Mouse (Mus musculus) kidney, embryonic 16.5 days (tissue): Measurements from ENCODE around the gene Nfam1. TPM values are rescaled to one million over a fixed set of nuclear protein-coding genes. Genes with fewer than 3 reads are reported as not detected.

Experiments
- ATAC-seq: fragments of 200-750 bp; cut with Nextera tagmentation; 2 replicates; pipeline ENCODE4 v1.8.0; 2017; ENCODE audit warnings: moderate TSS enrichment; ENCODE audit not compliant: low FRiP score, low TSS enrichment
- H3K27ac ChIP-seq: fragments of 300-500 bp; sonication (generic); 2 replicates; pipeline ENCODE4 v1.5.1; 2014; ENCODE audit warnings: low read length
- H3K27me3 ChIP-seq: fragments of 300-500 bp; sonication (generic); 2 replicates; pipeline ENCODE4 v1.6.1; 2014; ENCODE audit warnings: low read length, control low read depth, mixed read lengths; ENCODE audit not compliant: insufficient read depth
- H3K36me3 ChIP-seq: fragments of 300-500 bp; sonication (generic); 2 replicates; pipeline ENCODE4 v1.6.1; 2014; ENCODE audit warnings: low read length, control low read depth, mixed read lengths; ENCODE audit not compliant: insufficient read depth
- H3K4me1 ChIP-seq: fragments of 300-500 bp; sonication (generic); 2 replicates; pipeline ENCODE4 v1.6.1; 2014; ENCODE audit warnings: low read length, control low read depth, mixed read lengths; ENCODE audit not compliant: insufficient read depth
- H3K4me2 ChIP-seq: fragments of 300-500 bp; sonication (generic); replicated peaks from 2 replicates; pipeline ENCODE4 v1.6.1; 2014; ENCODE audit warnings: low read depth, low read length
- H3K4me3 ChIP-seq: fragments of 300-500 bp; sonication (generic); 2 replicates; pipeline ENCODE4 v1.5.1; 2014; ENCODE audit warnings: mild to moderate bottlenecking, low read length
- H3K9ac ChIP-seq: fragments of 300-500 bp; sonication (generic); replicated peaks from 2 replicates; pipeline ENCODE4 v1.6.1; 2014; ENCODE audit warnings: low read length
- H3K9me3 ChIP-seq: fragments of 300-500 bp; sonication (generic); 2 replicates; pipeline ENCODE4 v1.6.1; 2016; ENCODE audit warnings: low read length, control low read depth
- WGBS: fragments of 180-500 bp; shearing (Covaris S2); extraction: QIAGEN DNeasy Blood & Tissue Kit; methylation state at CpG from one replicate; pipeline ENCODE4 v1.1.7; 2014; 5-methylcytosine and 5-hydroxymethylcytosine counted together
- polyA plus RNA-seq: library from polyadenylated mRNA; unstranded; fragments of >200 nt; fragmentation: Nextera tagmentation; extraction: Ambion mirVana; gene quantifications from 2 replicates; pipeline ENCODE4 v1.2.1, GENCODE M21; 2015

Gene Nfam1
- polyA plus RNA-seq, 1 experiment from 2014 or later = 3.3 TPM

DNA sequence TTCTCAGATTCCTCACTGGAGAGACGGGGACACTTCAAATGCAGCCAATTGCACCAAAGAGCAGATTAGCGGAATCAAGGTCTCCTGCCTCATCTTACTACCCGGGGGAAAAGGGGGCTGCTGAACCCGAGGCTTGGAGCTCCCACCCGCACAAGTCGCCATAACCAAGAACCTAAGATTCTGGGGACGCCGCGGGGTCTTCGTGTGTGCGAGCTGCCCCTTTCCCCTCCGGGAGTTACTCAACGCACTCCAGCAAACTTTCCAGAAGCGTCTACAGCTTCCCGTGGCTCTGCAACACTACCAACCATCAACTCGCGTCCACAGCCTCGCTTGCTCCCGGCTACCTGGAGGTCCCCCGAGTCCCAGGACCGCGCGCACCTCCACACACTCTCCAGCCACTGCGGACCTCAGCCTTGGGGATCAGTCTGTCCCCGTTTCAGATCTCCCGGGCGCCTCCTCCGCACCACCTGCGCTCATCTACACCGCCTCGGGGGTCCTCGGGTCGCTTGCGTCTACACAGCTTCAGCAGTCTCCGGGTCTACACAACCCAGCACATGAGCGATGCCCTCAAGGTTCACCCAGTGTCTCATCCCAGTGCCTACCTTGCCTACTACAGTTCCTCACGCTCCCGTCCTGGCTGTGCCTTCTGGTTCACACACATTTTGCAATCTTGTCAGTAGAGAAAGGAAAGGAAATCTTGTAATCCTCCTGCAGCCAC, 45.9 kb downstream of the Nfam1 start:
- Histone ChIP-seq H3K4me3 (peak overlapping the region; percentile 55), H3K9ac (peak overlapping the region; percentile 61), H3K4me1 (peaks cover 55% of the 10 kb centered on the region), H3K36me3 (no peaks in the 10 kb centered on the region), H3K9me3 (no peaks in the 10 kb centered on the region), H3K27ac (no peak overlapping the region), H3K4me2 (peak overlapping the region; percentile 92), H3K27me3 (peaks cover 41% of the 10 kb centered on the region)
- 1% methylated on average over 38 of the region's 38 CpGs for WGBS
- ATAC-seq = no peak

DNA sequence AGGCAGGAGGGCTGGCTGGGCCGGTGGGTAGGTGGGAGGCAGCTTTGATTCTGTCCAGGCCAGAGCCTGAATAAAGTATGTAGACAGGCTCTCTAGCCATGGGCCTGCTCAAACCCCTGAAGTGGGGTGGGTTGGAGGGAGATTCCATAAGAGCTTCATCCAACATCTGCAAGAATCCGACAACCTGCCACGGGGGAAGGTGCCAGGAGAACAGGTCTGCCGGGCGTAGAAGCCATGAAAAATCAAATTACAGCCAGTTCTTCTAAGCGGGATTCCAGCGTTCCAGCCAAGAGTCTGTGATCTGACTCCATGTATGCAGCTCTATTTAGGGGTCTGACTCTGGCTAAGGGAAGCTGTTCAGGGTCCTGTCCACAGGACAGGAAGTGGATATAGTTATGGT, 48.5 kb downstream of the Nfam1 start:
- 50% methylated on average over 7 of the region's 7 CpGs for WGBS
- no peak for ATAC-seq

DNA sequence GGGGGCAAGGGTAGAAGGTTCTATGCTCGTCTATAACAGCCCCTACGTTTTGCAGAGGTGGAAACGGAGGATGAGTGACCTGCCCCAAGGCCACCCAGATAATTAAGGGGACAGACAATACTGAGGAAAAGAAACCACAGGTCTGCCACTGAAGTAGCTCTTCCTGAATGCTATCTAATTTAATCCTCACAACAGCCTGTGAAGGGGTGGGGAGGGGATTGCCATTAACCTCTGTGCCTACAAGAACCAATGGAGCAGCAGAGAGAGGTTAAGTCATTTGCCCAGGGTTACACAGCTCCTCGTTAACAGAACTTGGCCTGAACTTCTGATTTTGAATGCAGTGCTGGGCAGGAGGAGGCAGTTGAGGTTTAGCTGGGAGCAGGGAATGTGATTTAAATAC, 49.0 kb downstream of the Nfam1 start:
- Histone ChIP-seq H3K36me3 (no peaks in the 10 kb centered on the region), H3K9me3 (no peaks in the 10 kb centered on the region), H3K4me3 (no peak overlapping the region), H3K4me2 (no peak overlapping the region), H3K27me3 (peaks cover 20% of the 10 kb centered on the region), H3K27ac (peak overlapping the region; percentile 35; the same call in 1 of the 2 replicates), H3K4me1 (peaks cover 58% of the 10 kb centered on the region), H3K9ac (no peak overlapping the region)
- ATAC-seq = no peak
- WGBS = 23% methylated on average over 4 of the region's 4 CpGs

More for the DNA sequence above, 48.5 kb downstream of the Nfam1 start:
- no peak overlapping the region for H3K27ac ChIP-seq
- H3K9me3 ChIP-seq = no peaks in the 10 kb centered on the region
- H3K27me3 ChIP-seq = peaks cover 24% of the 10 kb centered on the region
- no peak overlapping the region for H3K4me2 ChIP-seq
- peaks cover 63% of the 10 kb centered on the region for H3K4me1 ChIP-seq
- no peak overlapping the region for H3K9ac ChIP-seq
- H3K36me3 ChIP-seq = no peaks in the 10 kb centered on the region
- H3K4me3 ChIP-seq = no peak overlapping the region

DNA sequence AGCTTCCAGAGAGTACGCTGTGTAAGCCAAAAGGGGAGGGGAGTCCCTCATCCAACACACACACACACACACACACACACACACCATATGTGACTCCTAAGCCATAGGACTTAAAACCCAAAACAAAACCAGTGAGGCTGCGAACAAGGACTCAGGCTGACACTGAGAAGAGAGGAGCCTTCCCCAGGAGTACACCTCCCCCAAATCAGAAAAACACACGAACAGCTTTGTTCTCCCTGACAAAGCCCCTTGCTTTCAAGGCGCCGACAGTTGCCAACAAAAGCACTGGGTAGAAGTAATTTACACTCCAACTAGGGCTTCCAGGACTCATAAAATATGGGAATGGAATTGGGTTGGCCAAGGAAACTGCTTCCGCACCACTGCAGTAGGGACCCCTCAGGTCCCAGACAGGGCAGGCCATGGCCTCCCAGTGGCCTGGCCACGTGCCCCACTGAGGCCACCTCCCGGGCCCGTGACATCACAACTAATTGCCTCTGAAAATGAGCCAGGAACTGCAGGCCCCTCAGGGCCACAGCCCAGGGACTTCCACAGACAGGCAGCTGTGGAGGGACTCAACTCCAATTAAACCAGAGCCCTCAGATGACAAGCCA, 49.6 kb downstream of the Nfam1 start:
- Histone ChIP-seq H3K27ac (peak overlapping the region; percentile 35; the same call in 1 of the 2 replicates), H3K9ac (no peak overlapping the region), H3K4me3 (no peak overlapping the region), H3K36me3 (no peaks in the 10 kb centered on the region), H3K4me1 (peaks cover 52% of the 10 kb centered on the region), H3K9me3 (no peaks in the 10 kb centered on the region), H3K4me2 (no peak overlapping the region), H3K27me3 (peaks cover 14% of the 10 kb centered on the region)
- whole genome bisulfite sequencing = 17% methylated on average over 9 of the region's 9 CpGs
- peak; percentile 77 for ATAC-seq

DNA sequence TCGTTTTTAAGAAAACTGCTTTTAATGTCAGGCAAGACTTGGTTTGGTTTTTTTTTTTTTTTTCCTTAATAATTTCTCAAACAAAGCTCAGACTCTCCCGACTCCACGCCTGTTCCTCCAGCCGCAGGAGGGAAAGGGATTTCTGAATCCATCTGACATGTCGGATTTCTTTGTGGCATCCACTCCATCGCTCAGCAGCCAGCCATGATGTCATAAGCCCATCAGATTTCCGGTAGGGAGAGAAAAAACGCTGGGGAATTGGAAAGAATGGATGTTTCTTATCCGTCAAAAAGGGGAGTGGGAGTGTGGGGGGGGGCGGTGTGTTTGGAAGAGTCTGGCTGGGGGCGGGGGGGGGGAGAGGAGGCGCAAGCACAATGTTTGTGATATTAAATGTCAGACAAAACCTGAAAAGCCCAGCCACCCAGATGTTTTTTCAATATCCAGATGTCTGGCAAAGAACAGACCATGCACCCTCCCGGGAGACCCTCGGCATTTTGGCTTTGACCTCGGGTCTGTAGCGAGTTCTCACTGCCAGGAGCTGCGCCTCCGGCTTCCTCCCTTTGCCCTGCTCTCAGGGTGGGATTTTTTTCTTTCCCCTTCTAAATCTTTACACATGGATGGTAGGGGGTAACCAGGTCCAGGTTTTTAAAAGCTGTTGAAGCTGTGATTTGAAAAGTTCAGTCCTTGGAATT, 50.2 kb downstream of the Nfam1 start:
- Histone ChIP-seq H3K4me3 (peak overlapping the region; percentile 9; the same call in 1 of the 2 replicates), H3K9ac (no peak overlapping the region), H3K9me3 (no peaks in the 10 kb centered on the region), H3K4me1 (peaks cover 46% of the 10 kb centered on the region), H3K4me2 (peak overlapping the region; percentile 34), H3K36me3 (no peaks in the 10 kb centered on the region), H3K27ac (peak overlapping the region; percentile 35; the same call in 1 of the 2 replicates), H3K27me3 (peaks cover 12% of the 10 kb centered on the region)
- no peak for ATAC-seq
- WGBS = 11% methylated on average over 17 of the region's 18 CpGs

DNA sequence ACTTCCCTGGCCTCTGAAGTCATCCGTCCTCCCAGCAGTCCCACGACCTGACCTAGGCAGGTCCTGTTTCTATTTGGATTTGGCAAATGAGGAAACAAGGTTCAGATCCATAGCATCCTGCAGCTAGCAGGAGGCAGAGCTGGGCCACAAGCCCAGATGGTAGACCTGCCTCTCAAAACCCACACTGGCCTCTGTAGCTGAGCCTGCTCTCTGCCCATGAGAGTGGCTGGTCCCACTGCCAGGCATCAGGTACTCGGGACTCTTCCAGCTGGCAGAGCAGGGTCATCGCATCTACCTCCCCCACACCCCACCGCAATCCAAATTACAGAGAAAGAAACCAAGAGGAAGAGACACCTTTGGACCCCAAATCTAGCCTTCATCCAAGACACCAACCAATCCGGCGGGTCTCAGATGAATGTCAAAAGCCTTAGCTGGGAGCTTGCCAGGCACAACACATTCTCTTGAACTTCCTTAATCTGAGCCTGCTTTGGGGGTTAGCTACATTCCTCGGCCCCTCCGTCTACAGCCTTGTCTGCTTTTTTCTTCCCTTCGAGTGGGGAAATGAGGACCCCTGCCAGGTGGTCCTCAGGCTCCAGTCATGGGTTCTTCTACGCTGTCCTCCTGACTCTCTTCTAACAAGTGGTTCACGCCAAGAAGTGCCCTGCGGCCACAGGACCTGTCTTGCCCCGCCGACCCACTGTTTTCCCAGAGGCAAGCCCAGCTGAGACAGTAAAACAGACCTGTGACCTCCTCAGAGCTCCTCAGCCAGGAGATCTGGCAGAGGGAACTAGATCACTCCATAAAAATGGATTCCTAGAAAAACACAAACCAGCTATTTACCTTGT, 51.2 kb downstream of the Nfam1 start:
- Histone ChIP-seq H3K9me3 (no peaks in the 10 kb centered on the region), H3K36me3 (no peaks in the 10 kb centered on the region), H3K27ac (no peak overlapping the region), H3K27me3 (peaks cover 12% of the 10 kb centered on the region), H3K4me2 (0 out of 2 replicates have a peak overlapping the region, but pooled peaks have one; percentile 8), H3K4me3 (no peak overlapping the region), H3K4me1 (peaks cover 40% of the 10 kb centered on the region), H3K9ac (no peak overlapping the region)
- ATAC-seq = no peak
- WGBS = 21% methylated on average over 15 of the region's 15 CpGs

DNA sequence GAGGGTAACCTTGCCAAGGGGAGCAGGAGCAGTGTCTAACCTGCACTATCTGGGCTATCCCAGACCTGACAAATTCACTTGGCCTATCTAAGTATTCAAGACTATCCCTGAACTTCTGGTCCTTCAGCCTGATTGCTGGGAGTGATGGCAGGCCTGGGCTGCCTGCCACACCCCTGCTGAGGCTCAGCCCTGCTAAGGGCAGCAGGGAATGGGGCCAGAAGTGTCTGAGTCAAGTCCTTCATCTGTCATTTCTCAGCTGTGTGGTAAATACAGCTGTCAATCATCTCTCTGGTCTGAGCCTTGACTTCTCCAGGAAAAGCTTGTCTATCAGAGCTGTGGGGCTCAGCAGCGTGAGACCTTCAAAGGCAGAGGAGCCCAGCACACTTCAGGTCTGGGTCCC, 53.6 kb downstream of the Nfam1 start:
- Histone ChIP-seq H3K27me3 (peaks cover 10% of the 10 kb centered on the region; the same call in 1 of the 2 replicates), H3K27ac (no peak overlapping the region), H3K36me3 (no peaks in the 10 kb centered on the region), H3K4me3 (no peak overlapping the region), H3K9me3 (no peaks in the 10 kb centered on the region), H3K9ac (no peak overlapping the region), H3K4me2 (no peak overlapping the region), H3K4me1 (peaks cover 36% of the 10 kb centered on the region)
- 100% methylated on average over 1 of the region's 1 CpGs for WGBS
- no peak for ATAC-seq

DNA sequence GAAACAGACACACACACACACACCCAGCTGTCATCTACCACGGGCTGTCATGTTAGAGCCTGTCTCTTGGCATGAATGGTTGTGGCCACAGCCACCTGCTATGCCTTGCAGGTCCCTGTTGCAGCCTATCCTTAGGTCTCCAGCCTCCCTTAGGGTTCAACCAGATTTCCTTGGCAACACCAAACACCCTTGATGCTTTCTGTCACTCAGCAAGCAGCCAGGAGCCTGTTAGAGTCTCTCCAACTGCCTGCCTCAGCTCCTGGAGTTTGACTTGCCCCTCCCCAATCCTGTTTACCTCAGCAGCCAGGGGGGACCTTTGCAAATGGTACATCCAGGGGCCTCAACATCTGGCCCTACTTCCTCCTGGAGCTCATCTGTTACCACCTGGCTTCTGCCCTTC, 58.6 kb downstream of the Nfam1 start:
- H3K36me3 ChIP-seq = no peaks in the 10 kb centered on the region
- H3K27ac ChIP-seq = no peak overlapping the region
- H3K9ac ChIP-seq = no peak overlapping the region
- peaks cover 10% of the 10 kb centered on the region; the same call in 1 of the 2 replicates for H3K27me3 ChIP-seq
- no peak for ATAC-seq
- no peak overlapping the region for H3K4me2 ChIP-seq
- peaks cover 6% of the 10 kb centered on the region for H3K4me1 ChIP-seq
- 76% methylated on average over 1 of the region's 1 CpGs for WGBS
- no peak overlapping the region for H3K4me3 ChIP-seq
- H3K9me3 ChIP-seq = no peaks in the 10 kb centered on the region

DNA sequence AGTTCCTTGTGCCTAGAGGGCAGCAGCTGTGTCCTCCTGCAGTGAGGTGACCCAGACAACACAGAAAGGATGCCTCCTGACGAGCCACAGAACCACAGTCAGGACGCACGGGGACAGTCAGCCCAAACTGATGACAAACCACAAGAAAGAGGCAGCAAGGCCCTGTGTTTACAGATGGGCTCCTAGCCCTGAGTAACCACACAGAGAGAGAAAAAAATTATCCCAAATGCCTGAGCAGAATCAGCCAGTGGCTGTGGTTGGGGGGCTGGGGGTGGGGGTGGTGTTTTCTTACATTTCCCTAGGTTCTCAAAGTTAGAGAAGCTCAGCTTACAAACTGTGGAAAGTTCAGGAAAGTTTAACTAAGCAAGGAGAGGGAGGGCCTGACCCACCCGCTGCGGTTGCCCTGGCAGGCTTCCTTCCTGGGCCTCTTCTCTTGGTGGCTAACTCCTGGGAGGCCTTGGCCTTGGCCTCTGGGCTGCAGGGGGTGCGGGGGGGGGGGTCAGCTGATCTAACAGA, 63.8 kb downstream of the Nfam1 start:
- H3K4me3 ChIP-seq = no peak overlapping the region
- no peaks in the 10 kb centered on the region for H3K36me3 ChIP-seq
- peak overlapping the region; percentile 51; the same call in 1 of the 2 replicates for H3K4me2 ChIP-seq
- H3K27ac ChIP-seq = peak overlapping the region; percentile 82
- H3K9me3 ChIP-seq = no peaks in the 10 kb centered on the region
- ATAC-seq = peak; percentile 44
- WGBS = 17% methylated on average over 6 of the region's 6 CpGs
- peak overlapping the region; percentile 31 for H3K9ac ChIP-seq
- peaks cover 28% of the 10 kb centered on the region for H3K4me1 ChIP-seq
- H3K27me3 ChIP-seq = peaks cover 8% of the 10 kb centered on the region; the same call in 1 of the 2 replicates
